Comparison of ENCODE assay signal across 8 mouse cellular contexts in genomic region chr7:19157160-19157800, GRCm38 (mm10). TPM values are rescaled to one million over a fixed set of nuclear protein-coding genes. Genes with fewer than 3 reads are reported as not detected.
DNase-seq lines count a peak whose midpoint lies in the region; ATAC-seq lines count a peak whose summit lies in the region.

No protein-coding gene starts in this region.

- H3K27ac ChIP-seq in heart, embryonic 13.5 days (replicated peaks), result peak overlapping the region; percentile 60
- no peak overlapping the region for H3K27ac ChIP-seq in liver, embryonic 12.5 days
- no peak overlapping the region for H3K27ac ChIP-seq in stomach, embryonic 14.5 days (ENCODE audit: low read length)

- DNase-seq in A20 (ENCODE audit: low read depth, low spot score), result peak; percentile 93
- peak; percentile 92 for DNase-seq in brain, adult 2 months (ENCODE audit: low read depth, low spot score)
- peak; percentile 94 for DNase-seq in kidney, postnatal 10 days
- DNase-seq in natural killer cell, adult 2 months (ENCODE audit: low spot score in 2 of 2), result peak; percentile 85 to 92

- peaks cover 28% of the 10 kb centered on the region for H3K36me3 ChIP-seq in heart, embryonic 13.5 days
- peaks cover 32% of the 10 kb centered on the region for H3K36me3 ChIP-seq in liver, embryonic 12.5 days
- peaks cover 18% of the 10 kb centered on the region for H3K36me3 ChIP-seq in stomach, embryonic 14.5 days (ENCODE audit: control insufficient read depth, insufficient read depth, low read length)

- peaks cover 28% of the 10 kb centered on the region for H3K4me1 ChIP-seq in heart, embryonic 13.5 days
- peaks cover 23% of the 10 kb centered on the region for H3K4me1 ChIP-seq in liver, embryonic 12.5 days
- peaks cover 14% of the 10 kb centered on the region; the same call in 1 of the 2 replicates for H3K4me1 ChIP-seq in stomach, embryonic 14.5 days (ENCODE audit: control insufficient read depth, insufficient read depth, low read length)

- peak; percentile 93 for ATAC-seq in erythroid progenitor cell, adult 5-6 weeks (replicated peaks; ENCODE audit: low FRiP score, poor library complexity, severe bottlenecking)
- 0 out of 2 replicates have a peak, but pooled peaks have one; percentile 28 for ATAC-seq in heart, embryonic 13.5 days (ENCODE audit: extremely low read depth, insufficient number of reproducible peaks, low FRiP score, low TSS enrichment)
- peak; percentile 67 for ATAC-seq in liver, embryonic 12.5 days
- peak; percentile 73 for ATAC-seq in stomach, embryonic 14.5 days (ENCODE audit: insufficient number of reproducible peaks, insufficient read depth, low FRiP score, low read depth)

- H3K27me3 ChIP-seq in heart, embryonic 13.5 days (replicated peaks), result peaks cover 27% of the 10 kb centered on the region
- H3K27me3 ChIP-seq in liver, embryonic 12.5 days (replicated peaks), result peaks cover 34% of the 10 kb centered on the region
- 0 out of 2 replicates have a peak, but pooled peaks cover 6% of the 10 kb centered on the region for H3K27me3 ChIP-seq in stomach, embryonic 14.5 days (ENCODE audit: control insufficient read depth, insufficient read depth, low read length)

- H3K4me3 ChIP-seq in heart, embryonic 13.5 days, result no peak overlapping the region
- 0 out of 2 replicates have a peak overlapping the region, but pooled peaks have one; percentile 18 for H3K4me3 ChIP-seq in liver, embryonic 12.5 days
- H3K4me3 ChIP-seq in stomach, embryonic 14.5 days (ENCODE audit: low read depth, low read length), result 0 out of 2 replicates have a peak overlapping the region, but pooled peaks have one; percentile 2

- H3K9me3 ChIP-seq in heart, embryonic 13.5 days, result no peaks in the 10 kb centered on the region
- no peaks in the 10 kb centered on the region for H3K9me3 ChIP-seq in liver, embryonic 12.5 days (replicated peaks)
- H3K9me3 ChIP-seq in stomach, embryonic 14.5 days (ENCODE audit: control insufficient read depth, low read depth, low read length), result no peaks in the 10 kb centered on the region

- WGBS in heart, embryonic 13.5 days, result 6% methylated on average over 30 of the region's 30 CpGs
- WGBS in liver, embryonic 12.5 days (ENCODE audit: insufficient replicate concordance), result 4% methylated on average over 30 of the region's 30 CpGs
- WGBS in stomach, embryonic 14.5 days, result 5% methylated on average over 30 of the region's 30 CpGs

- H3K4me2 ChIP-seq in heart, embryonic 13.5 days, result peak overlapping the region; percentile 61
- H3K4me2 ChIP-seq in liver, embryonic 12.5 days, result peak overlapping the region; percentile 50
- peak overlapping the region; percentile 27 for H3K4me2 ChIP-seq in stomach, embryonic 14.5 days (replicated peaks; ENCODE audit: low read depth, low read length)

- H3K9ac ChIP-seq in heart, embryonic 13.5 days, result peak overlapping the region; percentile 72
- no peak overlapping the region for H3K9ac ChIP-seq in liver, embryonic 12.5 days
- no peak overlapping the region for H3K9ac ChIP-seq in stomach, embryonic 14.5 days (replicated peaks; ENCODE audit: low read depth, low read length)

RNA-seq across cellular contexts. Expression of gene Snrpd2, which starts 7.8 kb away (rescaled TPM):
- total RNA-seq in erythroid progenitor cell, adult 5-6 weeks (2015; ENCODE audit: low replicate concordance), result 15.5 and 22.0 TPM in 2 replicates
- total RNA-seq in erythroid progenitor cell, adult 5-6 weeks (2017; ENCODE audit: low replicate concordance), result 5.4 and 15.7 TPM in 2 replicates
- 107 and 113 TPM in 2 replicates for polyA plus RNA-seq in heart, embryonic 13.5 days (2015; fragmentation: Nextera tagmentation; extraction: Ambion mirVana)
- polyA plus RNA-seq in liver, embryonic 12.5 days (2016; fragmentation: Nextera tagmentation; extraction: Ambion mirVana), result 97.8 and 98.3 TPM in 2 replicates
- polyA plus RNA-seq in stomach, embryonic 14.5 days (2014; fragmentation: Nextera tagmentation; extraction: Ambion mirVana), result 143 and 161 TPM in 2 replicates

RNA-seq across cellular contexts. Expression of gene Qpctl, which starts 8.2 kb away (rescaled TPM):
- 2.5 and 2.9 TPM in 2 replicates for total RNA-seq in erythroid progenitor cell, adult 5-6 weeks (2015; ENCODE audit: low replicate concordance)
- 1.9 TPM in 2 replicates for total RNA-seq in erythroid progenitor cell, adult 5-6 weeks (2017; ENCODE audit: low replicate concordance)
- 9.5 and 9.7 TPM in 2 replicates for polyA plus RNA-seq in heart, embryonic 13.5 days (2015; fragmentation: Nextera tagmentation; extraction: Ambion mirVana)
- polyA plus RNA-seq in liver, embryonic 12.5 days (2016; fragmentation: Nextera tagmentation; extraction: Ambion mirVana), result 4.9 and 5.5 TPM in 2 replicates
- 10.9 and 11.3 TPM in 2 replicates for polyA plus RNA-seq in stomach, embryonic 14.5 days (2014; fragmentation: Nextera tagmentation; extraction: Ambion mirVana)

RNA-seq across cellular contexts. Expression of gene Gipr, which starts 8.6 kb away (rescaled TPM):
- total RNA-seq in erythroid progenitor cell, adult 5-6 weeks (2015; ENCODE audit: low replicate concordance), result not detected in 2 replicates
- total RNA-seq in erythroid progenitor cell, adult 5-6 weeks (2017; ENCODE audit: low replicate concordance), result not detected in 2 replicates
- 9.9 and 14.6 TPM in 2 replicates for polyA plus RNA-seq in heart, embryonic 13.5 days (2015; fragmentation: Nextera tagmentation; extraction: Ambion mirVana)
- 0.18 and 0.41 TPM in 2 replicates for polyA plus RNA-seq in liver, embryonic 12.5 days (2016; fragmentation: Nextera tagmentation; extraction: Ambion mirVana)
- 1.1 and 1.9 TPM in 2 replicates for polyA plus RNA-seq in stomach, embryonic 14.5 days (2014; fragmentation: Nextera tagmentation; extraction: Ambion mirVana)

RNA-seq across cellular contexts. Expression of gene Eml2, which starts 18.9 kb away (rescaled TPM):
- total RNA-seq in erythroid progenitor cell, adult 5-6 weeks (2015; ENCODE audit: low replicate concordance), result 2.5 TPM in 1 of 2 replicates, not detected in the other
- total RNA-seq in erythroid progenitor cell, adult 5-6 weeks (2017; ENCODE audit: low replicate concordance), result 1.3 TPM in 1 of 2 replicates, not detected in the other
- polyA plus RNA-seq in heart, embryonic 13.5 days (2015; fragmentation: Nextera tagmentation; extraction: Ambion mirVana), result 15.8 and 20.6 TPM in 2 replicates
- 4.1 and 5.1 TPM in 2 replicates for polyA plus RNA-seq in liver, embryonic 12.5 days (2016; fragmentation: Nextera tagmentation; extraction: Ambion mirVana)
- polyA plus RNA-seq in stomach, embryonic 14.5 days (2014; fragmentation: Nextera tagmentation; extraction: Ambion mirVana), result 4.1 and 4.8 TPM in 2 replicates

RNA-seq across cellular contexts. Expression of gene Fbxo46, which starts 37.6 kb away (rescaled TPM):
- total RNA-seq in erythroid progenitor cell, adult 5-6 weeks (2015; ENCODE audit: low replicate concordance), result 4.7 and 5.0 TPM in 2 replicates
- total RNA-seq in erythroid progenitor cell, adult 5-6 weeks (2017; ENCODE audit: low replicate concordance), result 6.3 and 7.3 TPM in 2 replicates
- 8.0 and 8.6 TPM in 2 replicates for polyA plus RNA-seq in heart, embryonic 13.5 days (2015; fragmentation: Nextera tagmentation; extraction: Ambion mirVana)
- 8.1 and 10.1 TPM in 2 replicates for polyA plus RNA-seq in liver, embryonic 12.5 days (2016; fragmentation: Nextera tagmentation; extraction: Ambion mirVana)
- 9.1 and 9.5 TPM in 2 replicates for polyA plus RNA-seq in stomach, embryonic 14.5 days (2014; fragmentation: Nextera tagmentation; extraction: Ambion mirVana)

Comparison
In these comparisons a context has a peak if more than half of its experiments do, and no peak if none do; other contexts are left out.
1. ATAC-seq: peak in every context shown above with its lines; median percentile 93 in erythroid progenitor cell, adult 5-6 weeks; 73 in stomach, embryonic 14.5 days; 67 in liver, embryonic 12.5 days; 28 in heart, embryonic 13.5 days.